Mouse (Mus musculus) liver, adult 2 months (tissue): Measurements from ENCODE around the gene Diexf. TPM values are rescaled to one million over a fixed set of nuclear protein-coding genes. Genes with fewer than 3 reads are reported as not detected.

Source experiments
- DNase-seq: peaks from one replicate; pipeline ENCODE4 v3.0.0-alpha.2; 2011; ENCODE audit warnings: low read depth, low spot score; ENCODE audit errors: extremely low read depth
- H3K27ac ChIP-seq: fragments of 200-500 bp; replicated peaks from 2 replicates; pipeline ENCODE4 v1.5.1; 2012; ENCODE audit warnings: low read depth, mild to moderate bottlenecking, control low read depth, inconsistent platforms, low read length; ENCODE audit not compliant: insufficient read depth
- H3K27me3 ChIP-seq: fragments of 200-500 bp; 2 replicates; pipeline ENCODE4 v1.6.1; 2012; ENCODE audit warnings: mild to moderate bottlenecking, moderate library complexity, low read length, inconsistent platforms; ENCODE audit not compliant: control insufficient read depth, insufficient read depth
- H3K36me3 ChIP-seq: fragments of 200-500 bp; 2 replicates; pipeline ENCODE4 v1.6.1; 2012; ENCODE audit warnings: low read length, inconsistent platforms; ENCODE audit not compliant: control insufficient read depth, insufficient read depth
- H3K4me1 ChIP-seq: fragments of 200-500 bp; 2 replicates; pipeline ENCODE4 v1.6.1; 2011; ENCODE audit warnings: low read length; ENCODE audit not compliant: control insufficient read depth, insufficient read depth
- H3K4me3 ChIP-seq: fragments of 200-500 bp; 2 replicates; pipeline ENCODE4 v1.5.1; 2011; ENCODE audit warnings: low read depth, mild to moderate bottlenecking, control low read depth, low read length, moderate library complexity; ENCODE audit not compliant: insufficient read depth
- H3K79me2 ChIP-seq: fragments of 200-500 bp; 2 replicates; pipeline ENCODE4 v1.6.1; 2012; ENCODE audit warnings: inconsistent platforms, mild to moderate bottlenecking, low read length, moderate library complexity; ENCODE audit not compliant: control insufficient read depth, insufficient read depth
- H3K9ac ChIP-seq: fragments of 200-500 bp; 2 replicates; pipeline ENCODE4 v1.6.1; 2012; ENCODE audit warnings: low read depth, mild to moderate bottlenecking, control low read depth, inconsistent platforms, low read length
- CTCF ChIP-seq: fragments of 200-500 bp; IDR thresholded peaks from 2 replicates; pipeline ENCODE4 v1.5.1; 2011; ENCODE audit warnings: low read depth, low read length, control low read depth
- POLR2A ChIP-seq: fragments of 200-500 bp; IDR thresholded peaks from 2 replicates; pipeline ENCODE4 v1.6.1; 2011; ENCODE audit warnings: low read length, control low read depth; ENCODE audit not compliant: insufficient read depth; ENCODE audit errors: extremely low read depth
- WGBS: fragments of 180-500 bp; shearing (Covaris S2); methylation state at CpG from one replicate; pipeline ENCODE4 v1.1.7; 2018; 5-methylcytosine and 5-hydroxymethylcytosine counted together
- polyA plus RNA-seq: library from polyadenylated mRNA; depleted of rRNA; stranded (reverse); fragments of >200 nt; gene quantifications from 2 replicates; pipeline ENCODE4 v1.2.3, GENCODE M21; 2012
- total RNA-seq: library from RNA; depleted of rRNA; stranded (reverse); fragments of >200 nt; gene quantifications from 2 replicates; pipeline ENCODE4 v1.2.3, GENCODE M21; 2014

The Diexf gene
- total and polyA plus RNA-seq, 2 experiments: 5.2 to 11.0 TPM

- 91% methylated on average over 6 of the region's 6 CpGs for WGBS
- H3K36me3 ChIP-seq: peaks cover 11% of the 10 kb centered on the region
- H3K9ac ChIP-seq: no peak overlapping the region
- TF ChIP-seq CTCF (no peak), POLR2A (no peak)
- H3K79me2 ChIP-seq: peaks cover 3% of the 10 kb centered on the region; the same call in 1 of the 2 replicates
- no peak for DNase-seq
- peaks cover 3% of the 10 kb centered on the region; the same call in 1 of the 2 replicates for H3K4me1 ChIP-seq
- H3K4me3 ChIP-seq: no peak overlapping the region
- no peak overlapping the region for H3K27ac ChIP-seq
- H3K27me3 ChIP-seq: no peaks in the 10 kb centered on the region
Observed at GRCm38 (mm10) chr1:193128055-193128454, 2.0 kb downstream of the Diexf start.

GRCm38 (mm10) chr1:193125835-193126234 is 4.2 kb downstream of the Diexf start:
- Histone ChIP-seq H3K4me1 (peaks cover 3% of the 10 kb centered on the region; the same call in 1 of the 2 replicates), H3K4me3 (no peak overlapping the region), H3K27me3 (no peaks in the 10 kb centered on the region), H3K79me2 (peaks cover 3% of the 10 kb centered on the region; the same call in 1 of the 2 replicates), H3K27ac (no peak overlapping the region), H3K9ac (no peak overlapping the region), H3K36me3 (peaks cover 27% of the 10 kb centered on the region)
- TF ChIP-seq CTCF (no peak), POLR2A (no peak)
- DNase-seq: peak; percentile 13
- WGBS: 71% methylated on average over 4 of the region's 4 CpGs

GRCm38 (mm10) chr1:193123290-193123689 is 6.8 kb downstream of the Diexf start:
- WGBS: 94% methylated on average over 6 of the region's 6 CpGs
- H3K9ac ChIP-seq: no peak overlapping the region
- H3K79me2 ChIP-seq: no peaks in the 10 kb centered on the region
- peaks cover 49% of the 10 kb centered on the region for H3K36me3 ChIP-seq
- H3K4me3 ChIP-seq: no peak overlapping the region
- DNase-seq: no peak
- no peaks in the 10 kb centered on the region for H3K4me1 ChIP-seq
- TF ChIP-seq CTCF (no peak), POLR2A (no peak)
- H3K27me3 ChIP-seq: no peaks in the 10 kb centered on the region
- no peak overlapping the region for H3K27ac ChIP-seq

- no peaks in the 10 kb centered on the region for H3K4me1 ChIP-seq
- no peaks in the 10 kb centered on the region for H3K79me2 ChIP-seq
- H3K27me3 ChIP-seq: no peaks in the 10 kb centered on the region
- TF ChIP-seq POLR2A: no peak
- no peak for TF ChIP-seq CTCF
- no peak for DNase-seq
- 90% methylated on average over 7 of the region's 7 CpGs for WGBS
- H3K9ac ChIP-seq: no peak overlapping the region
- no peak overlapping the region for H3K4me3 ChIP-seq
- no peak overlapping the region for H3K27ac ChIP-seq
- H3K36me3 ChIP-seq: peaks cover 54% of the 10 kb centered on the region
Observed at GRCm38 (mm10) chr1:193122793-193123192, 7.3 kb downstream of the Diexf start.

- no peaks in the 10 kb centered on the region for H3K79me2 ChIP-seq
- 95% methylated on average over 9 of the region's 9 CpGs for WGBS
- no peaks in the 10 kb centered on the region for H3K27me3 ChIP-seq
- DNase-seq: no peak
- H3K4me3 ChIP-seq: no peak overlapping the region
- peaks cover 55% of the 10 kb centered on the region for H3K36me3 ChIP-seq
- TF ChIP-seq CTCF (no peak), POLR2A (no peak)
- H3K9ac ChIP-seq: no peak overlapping the region
- no peaks in the 10 kb centered on the region for H3K4me1 ChIP-seq
- no peak overlapping the region for H3K27ac ChIP-seq
Observed at GRCm38 (mm10) chr1:193112093-193112492, 18.0 kb downstream of the Diexf start.

GRCm38 (mm10) chr1:193102996-193103395 is 27.1 kb downstream of the Diexf start:
- Histone ChIP-seq H3K79me2 (no peaks in the 10 kb centered on the region), H3K27ac (no peak overlapping the region), H3K4me1 (no peaks in the 10 kb centered on the region), H3K27me3 (no peaks in the 10 kb centered on the region), H3K36me3 (peaks cover 6% of the 10 kb centered on the region), H3K4me3 (no peak overlapping the region), H3K9ac (no peak overlapping the region)
- TF ChIP-seq CTCF (no peak), POLR2A (no peak)
- 82% methylated on average over 3 of the region's 3 CpGs for WGBS
- DNase-seq: no peak
